Mouse (Mus musculus) brain, embryonic 14.5 days (tissue): ENCODE data around the gene Asb6. TPM values are rescaled to one million over a fixed set of nuclear protein-coding genes. Genes with fewer than 3 reads are reported as not detected.

ENCODE experiments used
- DNase-seq: peaks from one replicate; pipeline ENCODE4 v3.0.0-alpha.2; 2011; ENCODE audit warnings: low read depth
- CTCF ChIP-seq: fragments of 200-500 bp; IDR thresholded peaks from 2 replicates; pipeline ENCODE4 v1.5.1; 2012; ENCODE audit warnings: inconsistent platforms, mild to moderate bottlenecking, moderate library complexity, borderline replicate concordance; ENCODE audit not compliant: insufficient read depth, insufficient read length; ENCODE audit errors: extremely low read depth
- POLR2A ChIP-seq: fragments of 200-500 bp; IDR thresholded peaks from 2 replicates; pipeline ENCODE4 v1.6.1; 2012; ENCODE audit warnings: mild to moderate bottlenecking, inconsistent platforms, borderline replicate concordance; ENCODE audit not compliant: poor library complexity, insufficient read depth, insufficient read length, severe bottlenecking; ENCODE audit errors: extremely low read depth
- polyA plus RNA-seq: library from polyadenylated mRNA; depleted of rRNA; stranded (reverse); fragments of >200 nt; gene quantifications from 2 replicates; pipeline ENCODE4 v1.2.3, GENCODE M21; 2012; rRNA removed

Gene Asb6
- polyA plus RNA-seq: 51.0 and 51.5 TPM in 2 replicates

DNA sequence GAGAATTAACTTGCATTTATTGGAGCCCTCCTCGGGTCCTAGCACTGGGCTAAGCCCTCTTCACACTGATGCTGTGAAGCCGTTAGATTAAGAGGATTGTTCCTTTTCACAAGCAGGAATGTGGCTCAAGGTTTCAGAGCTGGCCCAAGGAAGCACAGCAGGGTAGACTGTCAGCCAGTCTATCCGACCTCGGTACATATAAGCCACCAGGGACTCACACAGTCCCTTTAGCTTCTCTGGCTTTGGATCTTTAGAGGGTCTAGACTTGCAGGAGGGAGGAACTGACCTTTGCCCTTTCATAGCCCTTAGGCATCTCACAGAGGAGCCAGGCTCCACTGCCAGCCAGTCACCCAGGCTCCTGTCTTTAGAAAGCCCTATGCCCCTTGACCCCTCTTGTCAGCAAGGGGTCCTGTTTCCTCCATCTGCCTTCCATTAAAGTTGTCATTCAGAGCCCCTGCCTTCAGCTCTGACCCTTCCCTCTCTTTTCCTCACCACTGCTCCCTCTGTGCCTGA, at the start of gene Asb6:
Gene Asb6, minus strand, starts transcription at position 51 of the 513 bp plus-strand sequence.
- TF ChIP-seq POLR2A: no peak
- TF ChIP-seq CTCF: no peak

GRCm38 (mm10) chr2:30879481-30879880, 49.3 kb upstream of the Asb6 start:
- TF ChIP-seq POLR2A (no peak), CTCF (no peak)
- no peak for DNase-seq

More for the DNA sequence above, at the start of gene Asb6:
- no peak for DNase-seq

DNA sequence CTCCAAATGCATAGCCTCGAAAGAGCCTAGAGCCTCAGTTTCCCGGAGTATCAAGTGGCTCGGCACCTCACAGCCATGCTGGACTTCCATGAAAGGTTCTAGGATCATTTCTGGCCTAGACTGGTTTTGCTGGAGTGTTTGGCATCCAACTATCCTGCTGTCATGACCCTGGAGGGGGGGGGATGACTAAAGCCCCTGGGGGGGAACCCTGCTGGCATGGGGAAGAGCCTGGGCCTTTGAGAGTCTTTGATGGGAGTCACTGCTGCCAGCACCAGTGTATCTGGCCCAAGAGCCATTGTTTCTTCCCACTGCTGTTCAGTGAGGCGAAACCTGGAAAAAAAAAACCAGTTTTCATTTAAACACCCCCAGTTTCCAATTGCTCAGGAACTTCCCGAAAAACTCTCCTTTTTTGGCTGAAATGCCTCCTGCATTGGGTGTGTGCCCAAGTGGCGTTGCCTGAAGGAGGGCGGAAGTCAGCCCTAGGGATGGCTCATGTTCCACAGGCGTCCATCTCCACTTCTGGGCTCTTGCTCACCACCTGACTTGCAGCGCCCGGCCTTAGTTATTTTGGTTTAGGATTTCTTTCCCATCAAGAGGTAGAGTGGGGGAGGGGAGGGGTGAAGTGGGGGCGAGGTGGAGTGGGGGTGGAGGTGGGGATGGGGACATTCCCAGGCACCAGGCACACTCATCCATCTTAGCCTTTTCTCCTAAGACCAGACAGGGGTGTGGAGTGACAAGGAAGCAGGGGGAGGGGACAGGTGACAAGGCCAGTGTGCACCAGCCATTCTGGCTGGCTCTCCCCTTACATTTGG, 45.7 kb upstream of the Asb6 start:
- peak; percentile 55 for DNase-seq

GRCm38 (mm10) chr2:30875096-30875495, 45.0 kb upstream of the Asb6 start:
- TF ChIP-seq CTCF (no peak), POLR2A (no peak)
- no peak for DNase-seq

More for the DNA sequence above, 45.7 kb upstream of the Asb6 start:
- TF ChIP-seq CTCF (no peak), POLR2A (no peak)

DNA sequence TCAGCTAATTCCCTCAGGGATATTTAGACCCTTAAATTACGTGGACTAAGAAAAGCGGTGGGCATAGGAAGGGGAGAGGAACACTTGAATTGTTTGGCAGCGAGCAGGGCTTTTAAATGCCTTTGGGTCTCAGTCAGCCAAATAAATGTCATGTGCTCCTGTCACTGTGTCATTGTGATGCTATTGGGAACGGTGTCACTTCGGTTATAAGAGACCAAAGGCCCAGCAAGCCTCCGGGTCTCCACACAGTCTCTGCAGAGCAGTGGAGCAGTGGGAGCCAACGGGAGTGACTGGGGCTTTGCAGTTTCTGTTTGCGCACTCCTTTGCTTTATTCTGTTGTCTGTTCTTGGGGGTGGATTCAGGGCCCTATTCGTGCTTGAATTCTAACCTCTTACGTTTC, 44.3 kb upstream of the Asb6 start:
- no peak for TF ChIP-seq CTCF
- TF ChIP-seq POLR2A: no peak
- peak; percentile 83 for DNase-seq

DNA sequence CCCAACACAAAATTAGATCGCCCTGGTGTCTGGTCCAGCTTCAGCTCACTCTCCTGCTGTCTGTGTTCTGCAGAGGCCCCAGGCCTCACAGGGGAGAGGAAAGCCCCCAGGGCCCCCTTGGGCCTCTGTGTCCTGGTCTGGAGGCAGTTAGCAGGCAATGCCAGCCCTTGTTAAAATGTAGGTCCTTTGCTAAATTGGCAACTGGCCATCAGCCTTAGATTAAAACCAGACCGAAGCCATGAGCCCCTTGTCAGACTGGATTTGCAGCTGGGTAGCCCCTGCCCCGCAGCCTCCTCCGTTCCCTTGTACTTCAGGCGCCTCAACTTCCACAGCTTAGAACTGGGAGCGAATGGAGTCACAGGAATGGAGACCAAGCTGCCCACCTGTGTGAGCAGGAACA, 42.5 kb upstream of the Asb6 start:
- DNase-seq: peak; percentile 40
- TF ChIP-seq POLR2A (no peak), CTCF (no peak)

- no peak for DNase-seq
These were observed 40.7 kb upstream of the Asb6 start for GRCm38 (mm10) chr2:30870863-30871262.

DNA sequence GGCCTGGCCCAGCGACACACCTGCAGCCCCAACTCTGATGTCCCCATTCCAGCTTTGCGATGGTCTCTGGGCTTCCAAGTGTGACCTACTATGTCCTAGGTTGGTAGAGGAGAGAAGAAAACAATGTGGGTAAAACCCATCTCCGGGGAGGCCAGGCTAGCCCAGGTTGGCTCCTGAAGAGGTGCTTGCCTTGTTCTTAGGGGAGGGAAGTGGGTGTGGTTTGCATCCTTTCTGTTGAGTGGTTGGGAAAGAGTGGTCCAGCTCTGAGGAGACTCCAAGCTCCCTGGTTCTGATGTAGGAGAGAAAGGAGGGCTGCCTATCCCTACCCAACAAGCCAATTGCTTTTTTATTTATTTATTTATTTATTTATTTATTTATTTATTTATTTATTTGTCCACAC, 35.3 kb upstream of the Asb6 start:
- TF ChIP-seq CTCF (no peak), POLR2A (no peak)
- no peak for DNase-seq

More at GRCm38 (mm10) chr2:30870863-30871262, 40.7 kb upstream of the Asb6 start:
- TF ChIP-seq CTCF (no peak), POLR2A (no peak)

DNA sequence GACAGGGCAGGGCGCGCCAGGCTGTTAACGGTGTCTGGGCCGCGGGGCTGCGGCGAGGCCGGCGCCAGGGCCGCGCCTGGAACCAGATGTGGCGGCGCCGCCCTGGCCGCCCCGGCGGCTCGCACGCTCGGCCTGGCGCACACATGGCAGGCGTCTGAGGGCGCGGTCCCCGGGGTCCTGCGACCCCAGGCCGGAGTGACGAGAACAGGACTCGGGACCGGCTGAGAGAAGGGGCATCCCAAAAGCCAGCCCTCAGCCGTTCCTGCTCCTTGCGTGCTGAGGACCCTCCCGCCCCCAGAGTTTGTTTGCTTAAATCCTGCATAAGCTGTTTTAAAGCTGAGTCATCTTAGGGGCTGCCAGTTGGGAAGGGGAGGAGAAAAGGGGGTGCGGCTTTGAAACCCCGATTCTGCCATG, 34.8 kb upstream of the Asb6 start:
- TF ChIP-seq CTCF: no peak
- no peak for TF ChIP-seq POLR2A
- DNase-seq: no peak

GRCm38 (mm10) chr2:30863574-30863973, 33.4 kb upstream of the Asb6 start:
- TF ChIP-seq CTCF (no peak), POLR2A (no peak)
- DNase-seq: no peak

DNA sequence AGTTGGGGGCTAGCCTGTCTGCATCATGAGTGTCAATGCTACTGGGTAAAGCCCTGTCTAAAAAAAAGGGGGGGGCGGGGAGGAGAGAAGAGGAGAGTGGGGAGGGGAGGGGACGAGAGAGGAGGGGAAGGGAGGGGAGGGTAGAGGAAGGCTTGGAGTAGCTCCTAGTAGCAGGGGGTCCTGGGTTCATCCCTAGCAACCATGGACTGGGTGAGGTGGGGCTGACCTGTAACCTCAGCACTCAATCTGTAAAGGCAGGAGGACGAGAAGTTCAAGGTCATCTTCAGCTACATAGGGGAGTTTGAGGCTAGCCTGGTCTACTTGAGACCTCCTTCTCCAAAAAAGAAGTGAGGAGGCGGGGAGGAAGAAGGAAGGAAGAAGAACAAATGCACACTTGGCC, 31.9 kb upstream of the Asb6 start:
- TF ChIP-seq CTCF: no peak
- no peak for TF ChIP-seq POLR2A
- no peak for DNase-seq

GRCm38 (mm10) chr2:30859782-30860181, 29.6 kb upstream of the Asb6 start:
- DNase-seq: no peak
- TF ChIP-seq CTCF (no peak), POLR2A (no peak)
